Mouse (Mus musculus) small intestine, adult 2 months (tissue): ENCODE results near the gene Agxt.

Source experiments
- CTCF ChIP-seq: fragments of 200-500 bp; IDR thresholded peaks from 2 replicates; pipeline ENCODE4 v1.5.1; 2012; ENCODE audit warnings: low read depth, mild to moderate bottlenecking, control low read depth, inconsistent platforms, low read length, moderate library complexity, mixed read lengths; ENCODE audit not compliant: insufficient replicate concordance, insufficient read length; ENCODE audit errors: extremely low read depth
- POLR2A ChIP-seq: fragments of 200-500 bp; IDR thresholded peaks from 2 replicates; pipeline ENCODE4 v1.6.1; 2012; ENCODE audit warnings: low read depth, mild to moderate bottlenecking, control low read depth, inconsistent platforms, low read length, moderate library complexity

- TF ChIP-seq POLR2A = no peak
- TF ChIP-seq CTCF = no peak
Measured at GRCm38 (mm10) chr1:93157566-93157965, 22.5 kb downstream of the Agxt start.
